Mouse (Mus musculus) lung, adult 2 months (tissue): Measurements from ENCODE around the gene Rab6a. TPM values are rescaled to one million over a fixed set of nuclear protein-coding genes. Genes with fewer than 3 reads are reported as not detected.

Source experiments
- DNase-seq: peaks from one replicate; pipeline ENCODE4 v3.0.0; 2022
- H3K4me1 ChIP-seq: fragments of 200-500 bp; 2 replicates; pipeline ENCODE4 v1.6.1; 2011; ENCODE audit warnings: low read length; ENCODE audit not compliant: control insufficient read depth, insufficient read depth
- H3K4me3 ChIP-seq: fragments of 200-500 bp; replicated peaks from 2 replicates; pipeline ENCODE3; 2011; ENCODE audit warnings: low read depth, mild to moderate bottlenecking, control low read depth, low read length; ENCODE audit errors: extremely low read depth
- CTCF ChIP-seq: fragments of 200-500 bp; IDR thresholded peaks from 2 replicates; pipeline ENCODE4 v1.5.1; 2011; ENCODE audit warnings: mild to moderate bottlenecking, low read length, control low read depth; ENCODE audit not compliant: insufficient read depth
- POLR2A ChIP-seq: fragments of 200-500 bp; IDR thresholded peaks from 2 replicates; pipeline ENCODE4 v1.6.1; 2011; ENCODE audit warnings: low read depth, mild to moderate bottlenecking, control low read depth, low read length, borderline replicate concordance; ENCODE audit errors: extremely low read depth
- WGBS: fragments of 180-500 bp; shearing (Covaris S2); methylation state at CpG from one replicate; pipeline ENCODE4 v1.1.7; 2018; 5-methylcytosine and 5-hydroxymethylcytosine counted together
- polyA plus RNA-seq: library from polyadenylated mRNA; depleted of rRNA; stranded (reverse); fragments of >200 nt; gene quantifications from 2 replicates; pipeline ENCODE4 v1.2.3, GENCODE M21; 2012

Rab6a gene
- polyA plus RNA-seq, 1 experiment: 30.3 TPM

- no peak for TF ChIP-seq POLR2A
- 87% methylated on average over 4 of the region's 4 CpGs for WGBS
- no peak for DNase-seq
- H3K4me1 ChIP-seq: no peaks in the 10 kb centered on the region; the same call in 1 of the 2 replicates
- H3K4me3 ChIP-seq: no peak overlapping the region
Measured at GRCm38 (mm10) chr7:100616121-100616857, 9.1 kb downstream of the Rab6a start.

GRCm38 (mm10) chr7:100622277-100622676 is 15.1 kb downstream of the Rab6a start:
- no peak overlapping the region for H3K4me3 ChIP-seq
- DNase-seq: no peak
- TF ChIP-seq CTCF (peak; percentile 30; the same call in 1 of the 2 replicates), POLR2A (no peak)
- H3K4me1 ChIP-seq: peaks cover 3% of the 10 kb centered on the region; the same call in 1 of the 2 replicates
- WGBS: 65% methylated on average over 2 of the region's 2 CpGs

GRCm38 (mm10) chr7:100624538-100624937 is 17.3 kb downstream of the Rab6a start:
- no peak overlapping the region for H3K4me3 ChIP-seq
- H3K4me1 ChIP-seq: peaks cover 3% of the 10 kb centered on the region; the same call in 1 of the 2 replicates
- WGBS: 93% methylated on average over 3 of the region's 3 CpGs
- no peak for TF ChIP-seq POLR2A
- TF ChIP-seq CTCF: no peak
- DNase-seq: no peak

GRCm38 (mm10) chr7:100637657-100638056 is 30.4 kb downstream of the Rab6a start:
- Histone ChIP-seq H3K4me3 (no peak overlapping the region), H3K4me1 (no peaks in the 10 kb centered on the region)
- 0% methylated on average over 1 of the region's 1 CpGs for WGBS
- no peak for TF ChIP-seq POLR2A
- TF ChIP-seq CTCF: peak; percentile 34; the same call in 1 of the 2 replicates
- no peak for DNase-seq

DNA sequence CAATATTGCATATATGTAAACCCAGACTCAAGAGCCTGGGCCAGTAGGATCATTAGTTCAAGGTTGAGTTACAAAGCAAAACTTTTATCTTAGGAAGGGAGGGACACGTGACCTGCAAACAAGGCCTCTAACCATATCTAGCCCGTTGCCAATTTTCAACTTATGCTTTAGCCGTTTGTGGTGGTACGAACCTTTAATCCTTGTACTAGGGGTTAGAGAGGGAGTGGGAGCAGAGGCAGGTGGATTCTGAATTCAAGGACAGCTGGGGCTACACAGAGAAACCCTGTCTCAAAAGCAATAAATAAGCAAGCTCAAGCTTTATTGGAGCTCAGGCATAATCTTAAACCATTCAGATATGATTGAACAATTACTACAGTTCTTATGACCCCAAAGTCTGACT is 35.2 kb downstream of the Rab6a start:
- 81% methylated on average over 4 of the region's 4 CpGs for WGBS
- no peak for TF ChIP-seq POLR2A
- no peak for TF ChIP-seq CTCF
- DNase-seq: no peak
- Histone ChIP-seq H3K4me3 (no peak overlapping the region), H3K4me1 (no peaks in the 10 kb centered on the region)

DNA sequence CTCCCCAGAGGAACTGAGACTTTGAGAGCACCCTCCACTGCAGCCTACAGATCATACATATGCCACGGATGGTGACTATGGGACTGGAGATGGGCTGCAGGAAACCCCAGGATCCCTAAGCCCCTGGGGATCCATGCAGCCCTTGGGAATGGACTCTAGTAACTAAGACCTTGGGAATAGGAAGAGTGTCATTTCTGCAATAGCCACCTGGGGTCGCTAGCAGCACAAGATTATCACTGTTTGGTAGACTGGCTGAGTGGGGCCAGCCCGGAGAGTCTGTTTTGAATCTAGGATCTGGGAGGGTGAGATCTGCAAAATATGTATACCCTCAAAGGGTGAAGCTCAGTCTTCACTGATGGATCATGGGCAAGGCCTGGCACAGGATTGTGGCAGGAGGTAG is 37.9 kb downstream of the Rab6a start:
- WGBS: 20% methylated on average over 3 of the region's 3 CpGs
- TF ChIP-seq CTCF (peak; percentile 47; the same call in 1 of the 2 replicates), POLR2A (no peak)
- Histone ChIP-seq H3K4me1 (0 out of 2 replicates have a peak, but pooled peaks cover 7% of the 10 kb centered on the region), H3K4me3 (no peak overlapping the region)
- peak; percentile 53 for DNase-seq

- TF ChIP-seq POLR2A (no peak), CTCF (no peak)
- Histone ChIP-seq H3K4me3 (no peak overlapping the region), H3K4me1 (0 out of 2 replicates have a peak, but pooled peaks cover 7% of the 10 kb centered on the region)
- no peak for DNase-seq
- 46% methylated on average over 4 of the region's 4 CpGs for WGBS
Measured at GRCm38 (mm10) chr7:100649095-100649494, 41.9 kb downstream of the Rab6a start.

DNA sequence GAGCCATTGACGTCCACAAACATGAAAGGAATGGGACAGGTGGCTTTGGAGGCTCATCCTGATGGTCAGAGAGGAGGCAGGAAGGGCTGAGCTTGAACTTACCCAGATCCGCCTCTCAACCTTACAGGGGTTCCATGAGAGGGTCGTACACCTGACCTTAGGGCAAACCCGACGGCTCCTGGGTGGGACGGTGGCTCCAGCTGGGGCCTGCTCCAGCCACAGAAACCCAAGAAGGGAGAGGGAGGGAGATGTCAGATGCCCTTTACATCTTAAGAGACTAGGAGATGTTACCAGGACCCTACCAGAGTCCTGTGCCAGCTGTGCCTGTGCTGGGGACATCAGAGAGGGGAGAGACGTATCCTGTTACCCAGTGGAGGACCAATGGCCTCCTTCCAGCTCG is 42.6 kb downstream of the Rab6a start:
- TF ChIP-seq CTCF (no peak), POLR2A (no peak)
- 0 out of 2 replicates have a peak, but pooled peaks cover 7% of the 10 kb centered on the region for H3K4me1 ChIP-seq
- 78% methylated on average over 8 of the region's 8 CpGs for WGBS
- DNase-seq: no peak
- H3K4me3 ChIP-seq: no peak overlapping the region

GRCm38 (mm10) chr7:100650421-100650820 is 43.2 kb downstream of the Rab6a start:
- TF ChIP-seq CTCF (no peak), POLR2A (no peak)
- no peak overlapping the region for H3K4me3 ChIP-seq
- 0 out of 2 replicates have a peak, but pooled peaks cover 7% of the 10 kb centered on the region for H3K4me1 ChIP-seq
- 80% methylated on average over 6 of the region's 6 CpGs for WGBS
- no peak for DNase-seq

DNA sequence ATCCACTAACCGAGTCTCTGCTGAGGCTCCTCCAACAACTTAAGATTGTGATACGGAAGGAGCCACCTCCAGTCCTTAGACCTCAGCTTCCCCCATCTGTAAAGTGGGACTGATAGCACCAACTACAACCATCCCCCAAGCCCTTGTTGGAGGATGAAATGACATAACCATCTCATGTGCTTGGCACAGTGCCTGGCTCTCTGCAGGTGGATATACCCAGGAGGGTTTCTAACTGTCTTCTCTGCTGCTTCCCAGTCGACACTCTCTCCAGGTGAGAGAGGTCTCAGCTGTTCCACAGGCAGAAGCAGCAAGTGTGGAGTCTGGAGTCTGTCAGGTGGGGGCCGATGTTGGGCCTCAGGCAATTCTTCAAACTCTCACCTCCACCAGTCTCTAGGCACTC is 43.8 kb downstream of the Rab6a start:
- Histone ChIP-seq H3K4me1 (0 out of 2 replicates have a peak, but pooled peaks cover 7% of the 10 kb centered on the region), H3K4me3 (no peak overlapping the region)
- no peak for TF ChIP-seq CTCF
- no peak for TF ChIP-seq POLR2A
- DNase-seq: no peak
- WGBS: 50% methylated on average over 4 of the region's 4 CpGs
